Mouse (Mus musculus) forelimb bud, embryonic 11.5 days (tissue): ENCODE measurements at regions not wholly inside any gene's neighbourhood (a gene's known extent, or its start where the extent isn't known, plus 50 kb on each side); places are given as distances from the start of the nearest gene placed in this dataset.

ENCODE experiments used
- DNase-seq: peaks from one replicate; pipeline ENCODE4 v3.0.0-alpha.2; 2012; ENCODE audit warnings: low read depth, low spot score

DNA sequence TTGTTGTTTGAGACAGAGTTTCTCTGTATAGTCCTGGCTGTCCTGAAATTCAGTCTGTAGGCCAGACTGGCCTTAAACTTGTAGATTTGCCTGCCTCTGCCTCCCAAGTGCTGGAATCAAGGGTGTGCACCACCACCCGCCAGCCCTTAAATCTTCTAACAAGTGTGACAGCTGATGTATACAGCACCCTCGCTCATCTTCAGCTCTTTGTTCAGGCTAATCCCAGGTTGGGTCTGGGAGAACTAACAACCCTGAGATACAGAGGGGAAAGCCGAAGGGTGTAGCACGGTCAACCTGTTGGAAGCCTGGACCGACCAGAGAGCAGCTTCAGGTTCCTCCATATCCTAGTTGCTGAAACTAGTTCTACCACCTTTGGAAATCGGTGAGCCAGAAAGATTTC is 99.0 kb downstream of the Tmem30b start:
- no peak for DNase-seq

GRCm38 (mm10) chr12:73446148-73446547 is 100.0 kb downstream of the Tmem30b start:
- DNase-seq = no peak

DNA sequence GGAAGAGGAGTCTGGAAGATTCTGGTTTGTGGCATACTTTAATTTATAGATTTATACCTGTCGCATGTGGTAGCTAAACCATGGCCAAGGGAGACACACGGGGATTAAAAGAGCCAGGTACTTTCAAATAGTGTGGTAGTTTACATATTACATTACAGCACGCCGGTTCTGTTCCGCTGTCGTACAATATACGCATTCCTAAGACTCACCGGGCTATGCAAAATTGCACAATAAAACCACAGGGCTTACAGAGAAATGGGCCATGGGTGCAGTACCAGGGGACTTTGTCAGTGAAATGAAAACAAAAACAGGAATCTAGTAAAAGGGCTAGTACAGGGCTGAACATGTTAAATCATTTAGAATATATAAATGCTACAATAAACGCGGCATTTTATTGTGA is 100.6 kb downstream of the Tmem30b start:
- no peak for DNase-seq

DNA sequence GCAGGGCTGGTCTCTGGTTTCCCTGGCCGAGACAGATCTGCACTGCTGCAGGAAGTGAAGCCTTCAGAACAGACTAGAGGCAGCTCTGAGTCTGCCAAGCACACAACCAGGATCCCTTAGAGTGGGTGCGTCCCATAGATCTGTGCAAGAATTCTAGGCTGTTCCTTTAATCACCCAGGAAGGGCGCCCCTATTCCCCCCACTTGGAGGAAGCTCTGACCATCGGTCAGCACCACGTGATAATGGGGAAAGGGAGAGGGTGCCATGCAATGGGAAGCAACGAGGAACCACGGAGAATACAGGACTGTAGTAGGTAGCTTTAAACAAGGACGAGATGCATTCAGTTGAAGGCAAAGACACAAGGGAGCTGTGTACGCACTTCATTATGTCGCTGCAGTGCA is 101.1 kb downstream of the Tmem30b start:
- DNase-seq = no peak

DNA sequence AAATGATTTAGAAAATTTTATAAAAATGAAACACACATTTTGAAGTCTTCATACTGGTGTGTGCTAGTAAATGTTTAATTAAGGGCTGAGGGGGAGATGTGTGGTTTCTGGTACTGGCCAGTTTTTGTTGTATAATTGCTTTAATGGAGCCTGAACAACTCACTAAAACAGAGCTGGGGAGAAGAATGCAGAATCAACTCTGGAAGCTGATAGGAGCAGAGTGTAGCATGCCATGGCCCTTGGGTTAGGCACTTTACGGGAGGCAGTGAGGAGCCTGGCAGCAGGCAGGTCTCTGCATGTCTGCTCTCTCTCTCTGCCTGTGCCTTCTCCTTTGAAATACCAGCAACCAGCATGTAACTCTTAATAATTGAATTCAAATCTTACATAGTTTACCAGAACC is 104.9 kb downstream of the Tmem30b start:
- no peak for DNase-seq

DNA sequence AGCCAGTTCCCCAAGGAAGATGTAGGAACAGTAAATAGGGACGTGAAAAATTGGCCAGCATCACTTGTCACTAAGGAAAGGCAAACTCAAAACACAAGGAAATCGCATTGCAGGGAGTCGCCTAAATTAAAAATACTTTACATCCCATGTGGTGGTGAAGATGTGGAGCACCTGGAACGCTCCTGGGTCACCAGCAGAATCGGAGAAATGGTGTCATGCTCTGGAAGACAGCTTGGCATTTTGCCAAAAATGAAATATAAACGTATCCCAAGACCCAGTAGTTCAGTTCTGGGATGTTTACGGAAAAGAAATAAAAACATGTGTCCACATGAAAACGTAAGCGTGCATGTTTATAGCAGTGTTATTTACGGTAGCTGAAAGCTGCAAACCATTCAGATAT is 111.5 kb downstream of the Tmem30b start:
- DNase-seq = no peak

DNA sequence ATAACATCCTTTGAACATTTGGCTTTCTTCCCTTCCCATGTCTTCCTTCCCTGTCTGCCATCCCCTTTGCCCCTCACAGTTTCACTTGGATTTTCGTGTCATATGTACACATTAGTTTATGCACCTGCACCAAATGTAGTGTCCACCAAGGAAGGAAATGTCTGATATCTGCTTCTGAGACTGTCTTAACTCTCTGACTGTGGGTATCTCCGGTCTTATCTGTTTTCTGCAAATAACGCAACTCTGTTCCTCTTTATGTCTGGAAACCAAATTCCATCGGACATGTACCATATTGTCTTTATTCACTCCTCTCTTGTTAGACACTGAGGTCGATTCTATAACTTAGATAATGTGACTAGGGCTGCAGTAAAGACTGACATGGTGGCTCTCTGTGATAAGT is 113.6 kb downstream of the Tmem30b start:
- DNase-seq = no peak

DNA sequence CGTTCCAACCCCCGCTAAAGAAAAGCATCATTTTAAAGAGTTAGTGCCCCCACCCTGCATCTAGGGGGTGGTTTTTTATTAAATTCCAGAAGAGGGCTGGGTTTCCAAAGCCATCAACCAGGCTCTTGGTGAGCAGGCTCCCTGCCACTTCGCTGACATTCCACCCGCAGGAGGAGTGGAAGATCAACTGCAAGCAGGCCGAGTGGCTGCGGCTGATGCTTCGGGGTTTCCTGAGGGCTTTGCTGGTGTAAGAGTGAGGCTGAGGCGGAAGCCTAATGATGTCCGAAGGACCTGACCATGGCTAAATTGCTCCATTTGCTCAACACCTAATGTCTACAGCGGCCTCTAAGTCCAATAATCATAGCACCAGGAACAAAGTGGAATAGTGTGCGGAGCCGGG is 118.0 kb downstream of the Tmem30b start:
- no peak for DNase-seq

DNA sequence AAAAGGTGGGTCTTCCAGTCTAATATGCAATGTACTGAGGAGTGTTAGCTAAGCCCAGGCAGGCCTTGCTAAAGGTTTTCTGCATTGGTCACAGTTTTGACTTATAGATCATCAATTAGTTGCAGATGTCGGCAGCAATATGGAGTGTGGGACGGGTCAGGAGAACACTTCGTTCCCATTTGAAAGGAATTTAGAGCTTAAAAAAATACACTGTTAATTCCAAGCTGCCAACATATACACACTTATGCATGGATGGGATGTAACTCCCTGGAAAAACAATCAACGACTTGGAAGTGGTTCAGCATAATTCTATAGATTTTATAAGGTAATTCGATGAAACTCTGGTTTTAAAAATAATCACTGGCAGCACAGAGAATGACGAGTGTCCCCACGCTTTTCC is 121.4 kb downstream of the Tmem30b start:
- no peak for DNase-seq

GRCm38 (mm10) chr12:73417101-73417500 is 129.1 kb downstream of the Tmem30b start:
- DNase-seq = no peak

DNA sequence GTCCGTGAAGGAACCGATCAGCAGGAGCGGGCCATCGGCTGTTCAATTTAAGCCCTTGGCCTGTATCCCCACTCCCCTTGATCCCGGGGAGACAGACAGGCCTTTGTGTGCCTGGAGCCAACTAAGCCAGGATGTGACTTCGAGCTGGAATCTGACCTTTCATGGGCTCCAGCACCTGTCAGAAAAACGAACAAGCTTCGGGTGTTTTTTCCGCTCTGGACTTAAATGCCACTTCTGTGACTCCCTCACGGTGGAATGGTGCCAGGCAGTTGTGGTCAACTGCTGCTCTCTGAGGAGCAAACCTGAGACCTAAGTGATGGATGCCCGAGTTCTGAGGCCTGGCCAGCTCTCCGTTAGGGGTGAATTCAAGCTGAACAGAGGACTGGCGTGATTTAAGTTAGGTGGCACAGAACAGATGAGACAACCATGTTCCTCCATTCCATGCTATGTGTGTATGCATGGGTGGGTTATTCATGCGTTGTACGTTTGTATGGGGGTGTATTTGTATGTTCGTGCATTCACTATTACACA is 129.8 kb downstream of the Tmem30b start:
- DNase-seq = peak; percentile 72

DNA sequence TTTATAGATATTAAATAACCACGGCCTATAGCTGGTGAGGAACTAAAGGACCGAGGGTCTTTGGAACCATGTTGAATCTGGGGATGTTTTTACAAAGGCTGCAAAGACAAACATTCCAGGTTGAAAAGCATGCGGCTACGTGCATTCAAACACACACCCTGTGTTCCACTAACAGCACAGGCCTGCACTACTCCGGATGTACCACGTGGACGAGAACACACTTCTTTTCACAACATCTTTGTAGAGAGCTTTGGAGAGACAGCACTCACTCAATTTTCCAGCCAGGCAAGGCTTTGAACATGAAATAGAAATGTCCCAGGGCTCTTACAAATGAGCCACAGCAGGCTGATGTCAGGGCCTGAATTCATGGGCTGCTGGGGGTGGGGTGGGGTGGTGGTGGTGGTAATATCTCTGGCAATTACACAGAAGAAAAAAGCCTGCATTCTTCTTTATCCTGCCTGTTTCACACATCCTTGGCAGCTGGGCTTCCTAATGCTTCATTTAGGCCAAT is 129.3 kb downstream of the Slc38a6 start:
- no peak for DNase-seq

DNA sequence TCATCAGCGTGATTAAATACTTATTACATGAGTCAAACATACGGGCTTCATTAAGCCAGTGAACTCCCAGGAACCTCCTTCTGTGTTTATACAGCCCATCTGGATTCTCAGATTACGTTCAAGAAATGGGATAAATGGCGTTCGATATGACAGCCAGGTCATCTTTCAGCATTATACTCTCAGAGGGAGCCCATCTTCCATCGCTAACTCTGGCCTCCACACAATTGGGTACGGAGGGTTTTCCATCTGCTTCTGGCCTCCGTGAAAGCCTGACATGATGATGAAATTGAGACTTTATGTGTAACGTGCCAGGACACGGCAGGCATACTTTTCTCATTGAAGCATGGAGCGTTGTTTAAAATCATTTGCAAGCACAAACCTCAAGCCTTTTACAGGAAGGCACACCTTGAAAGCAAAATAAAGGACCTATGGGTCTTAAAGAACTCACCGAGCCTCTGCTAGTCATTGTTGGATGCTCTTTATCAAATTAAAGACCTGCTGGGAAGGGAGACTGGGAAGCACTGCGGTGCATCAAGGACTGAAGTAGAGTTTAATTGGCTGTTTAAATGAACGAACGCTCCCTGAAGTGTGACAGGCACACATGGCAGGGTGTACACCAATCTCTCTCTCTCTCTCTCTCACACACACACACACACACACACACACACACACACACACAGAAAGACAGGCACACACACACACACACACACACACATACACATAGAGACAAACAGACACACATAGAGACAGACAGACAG is 127.0 kb downstream of the Slc38a6 start:
- DNase-seq = no peak

DNA sequence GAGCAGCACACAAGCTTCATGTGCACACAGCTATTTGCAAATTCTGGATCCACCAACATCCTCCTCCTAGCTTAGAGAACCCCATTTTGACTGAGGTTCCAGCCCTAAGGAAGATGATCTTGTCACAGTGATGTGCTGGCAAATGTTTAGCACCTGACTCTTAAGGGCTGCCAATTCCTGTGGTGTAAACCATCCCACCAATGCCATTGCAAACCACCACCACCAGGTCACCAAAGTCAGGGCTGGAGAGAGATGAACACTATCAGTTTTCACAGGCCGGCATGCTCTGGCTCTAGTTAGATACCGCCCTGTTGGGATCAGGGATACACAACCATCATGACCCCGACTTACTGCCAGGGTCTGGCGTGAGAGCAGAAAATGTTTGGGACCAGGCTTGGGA is 125.9 kb downstream of the Slc38a6 start:
- no peak for DNase-seq

- no peak for DNase-seq
Observed at GRCm38 (mm10) chr12:73410924-73411323, 124.3 kb downstream of the Slc38a6 start.

GRCm38 (mm10) chr12:73409481-73410085 is 123.0 kb downstream of the Slc38a6 start:
- no peak for DNase-seq

DNA sequence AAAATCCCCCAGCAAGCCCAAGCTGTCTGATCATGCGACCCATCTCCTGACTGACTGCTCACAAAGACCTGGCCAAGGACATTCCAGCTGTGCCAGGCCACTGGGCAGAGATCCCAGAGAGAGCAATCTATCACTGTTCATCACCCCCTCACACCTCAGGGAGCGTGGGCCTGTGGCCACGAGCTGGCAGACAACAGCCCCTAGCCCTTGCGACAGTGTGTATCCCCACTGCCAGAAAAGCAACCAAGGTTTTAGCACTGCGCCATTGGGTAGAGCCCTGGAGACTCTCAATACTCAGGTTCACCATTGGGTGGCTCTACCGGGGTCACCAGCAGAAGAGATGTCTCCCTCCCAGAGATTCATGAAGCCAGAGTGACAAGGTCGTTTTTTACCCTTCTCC is 122.0 kb downstream of the Slc38a6 start:
- DNase-seq = no peak

GRCm38 (mm10) chr12:73408165-73408564 is 121.6 kb downstream of the Slc38a6 start:
- DNase-seq = no peak

DNA sequence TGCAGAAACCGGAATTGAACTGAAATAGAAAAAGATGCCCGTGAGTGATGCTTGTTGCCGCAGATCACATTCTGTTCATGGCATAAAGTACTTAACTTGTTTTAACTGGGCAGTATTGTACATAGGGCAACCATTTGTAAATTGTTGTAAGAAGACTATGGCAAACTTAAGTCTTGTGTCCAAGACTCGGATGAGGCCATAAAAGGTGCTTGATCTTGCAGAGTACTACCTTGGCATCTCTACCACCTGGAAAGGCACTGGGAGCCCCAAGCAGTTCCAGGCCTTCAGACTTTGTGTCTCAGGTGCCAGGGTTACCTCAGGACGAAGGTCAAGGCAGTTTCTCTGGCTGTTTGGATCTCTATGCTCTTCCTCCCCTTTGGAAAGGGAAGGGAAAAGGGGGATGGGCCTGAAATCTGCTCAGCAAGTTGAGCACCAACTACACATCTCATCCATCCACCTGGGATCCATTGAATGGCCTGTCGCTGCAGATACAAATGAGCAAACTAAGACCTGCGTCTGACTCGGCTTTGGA is 120.0 kb downstream of the Slc38a6 start:
- no peak for DNase-seq

- no peak for DNase-seq
Observed at GRCm38 (mm10) chr12:73405583-73405982, 119.0 kb downstream of the Slc38a6 start.

- DNase-seq = no peak
Observed at GRCm38 (mm10) chr12:73405106-73405505, 118.5 kb downstream of the Slc38a6 start.

- no peak for DNase-seq
Observed at GRCm38 (mm10) chr12:73403906-73404474, 117.4 kb downstream of the Slc38a6 start.
